Mouse (Mus musculus): ENCODE measurements around the gene Myo6.

Gene Myo6

DNA sequence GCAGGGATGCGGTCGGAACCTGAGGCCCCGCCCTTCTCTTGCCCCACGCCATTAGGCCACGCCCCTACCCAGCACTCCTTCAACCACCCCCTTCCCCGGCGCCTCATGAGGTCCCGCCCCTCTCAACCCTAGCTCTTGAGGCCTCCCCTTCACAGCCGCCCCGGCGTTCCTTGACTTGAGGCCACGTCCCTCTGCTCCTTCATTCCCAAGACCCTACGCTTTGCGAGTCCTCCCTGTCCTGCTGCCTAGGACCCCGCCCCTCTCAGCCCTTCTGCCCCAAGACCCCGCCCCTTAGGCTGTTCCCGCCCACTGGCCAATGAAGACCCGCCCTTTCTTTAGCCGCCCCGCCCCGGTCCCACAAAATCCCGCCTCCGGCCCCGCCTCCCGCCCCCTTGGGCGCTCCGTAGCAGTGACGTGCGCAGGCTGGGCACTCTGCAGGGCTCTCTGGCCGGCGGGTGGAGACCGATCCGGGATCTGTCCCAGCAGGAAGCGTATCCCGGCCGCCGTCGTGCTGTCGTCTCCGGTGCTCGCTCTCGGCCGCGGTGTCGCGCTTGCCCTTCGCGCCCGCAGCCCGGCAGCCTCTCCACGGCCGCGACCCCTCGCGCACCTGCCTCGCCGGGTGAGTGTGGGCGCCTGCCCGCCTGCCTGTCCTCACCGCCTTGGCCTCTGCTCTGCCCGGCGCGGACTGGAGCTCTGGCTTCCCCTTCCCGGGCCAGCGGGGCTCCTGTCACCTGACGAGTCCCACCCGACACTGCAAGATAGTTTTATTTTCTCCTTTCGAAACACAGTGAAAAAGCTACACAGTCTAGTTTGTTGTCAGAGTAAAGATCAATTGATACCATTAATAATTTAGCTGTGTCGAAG is at the start of gene Myo6:
TSS of gene Myo6 (plus strand) at position 421 of the 864 bp plus-strand sequence.
- DNase-seq (ENCODE audit: low spot score in 2 of 2), result peak; percentile 90

- no peak for DNase-seq (ENCODE audit: low spot score in 2 of 2)
Measured at GRCm38 (mm10) chr9:80145992-80146587, 18.7 kb upstream of the Myo6 start.

- DNase-seq (ENCODE audit: low spot score in 2 of 2), result no peak
Measured at GRCm38 (mm10) chr9:80149594-80149993, 15.2 kb upstream of the Myo6 start.

DNA sequence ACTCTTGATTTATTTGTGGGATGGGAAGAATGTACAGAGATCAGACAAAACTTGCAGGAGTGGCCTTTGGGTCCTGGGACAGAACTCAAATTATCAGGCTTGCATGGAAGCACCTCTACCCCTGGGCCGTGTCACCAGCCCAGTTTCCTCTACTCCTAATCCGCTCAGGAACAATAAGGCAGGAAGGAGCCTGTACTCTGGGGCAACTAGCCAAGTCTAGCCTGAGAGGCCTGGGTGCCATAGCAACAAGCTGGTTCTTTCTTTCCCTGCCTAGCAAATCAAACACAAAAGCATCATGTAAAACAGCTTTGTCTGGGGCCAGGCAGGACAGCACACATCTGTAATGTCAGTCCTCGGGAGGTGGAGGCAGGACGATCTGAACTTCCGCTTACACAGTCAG is 9.6 kb upstream of the Myo6 start:
- DNase-seq (ENCODE audit: low spot score in 2 of 2), result peak; percentile 34 to 45

- DNase-seq (ENCODE audit: low spot score in 2 of 2), result no peak
Measured at GRCm38 (mm10) chr9:80156780-80157179, 8.1 kb upstream of the Myo6 start.

DNA sequence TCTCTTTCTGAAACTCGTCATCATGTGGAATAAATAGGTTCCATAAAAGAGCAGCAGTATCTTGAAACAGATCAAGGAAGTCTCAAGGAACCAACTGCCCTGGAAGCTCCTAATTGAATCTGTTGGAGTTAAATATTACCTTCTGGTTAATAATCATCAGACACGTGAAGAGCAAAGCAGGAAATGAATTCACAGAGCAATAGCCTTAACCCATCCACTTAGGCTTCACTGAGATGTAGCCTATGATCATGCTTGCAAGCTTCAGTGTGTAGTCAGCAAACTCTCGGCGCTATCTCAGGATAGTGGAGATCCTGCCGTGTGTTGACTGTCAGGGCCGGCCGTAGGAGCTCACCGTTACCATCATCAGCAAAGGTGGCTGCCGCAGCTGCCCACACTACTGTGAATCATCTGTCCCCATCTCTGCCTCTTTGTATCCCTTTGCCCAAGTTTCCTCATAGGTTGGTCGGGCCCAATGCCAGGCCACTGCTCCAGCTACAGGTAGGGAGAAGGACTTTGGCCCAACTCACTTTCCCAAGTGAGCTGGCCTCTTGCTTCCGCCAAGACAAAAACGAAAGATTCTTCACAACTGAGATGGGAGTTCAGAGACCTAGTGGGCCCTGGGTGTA is 6.9 kb upstream of the Myo6 start:
- no peak for DNase-seq (ENCODE audit: low spot score in 2 of 2)

DNA sequence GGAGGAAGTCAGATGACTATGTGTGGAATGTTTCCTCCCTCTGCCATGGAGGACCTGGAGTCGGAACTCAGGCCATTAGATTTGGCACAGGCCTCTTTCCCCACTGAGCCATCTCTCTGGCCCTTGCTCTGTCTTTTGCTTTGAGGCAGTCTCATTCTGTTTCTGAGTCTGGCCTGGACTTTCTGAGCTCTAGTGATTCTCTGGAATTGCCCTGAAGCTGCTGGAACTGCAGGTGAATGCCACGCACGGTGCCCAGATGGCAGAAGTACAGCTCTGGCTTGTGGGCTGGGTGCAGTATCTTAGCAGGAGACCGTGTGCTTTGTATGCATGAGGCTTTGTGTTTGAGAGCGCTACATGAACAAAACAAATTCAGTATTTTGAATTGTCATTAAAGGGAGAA is 5.9 kb upstream of the Myo6 start:
- no peak for DNase-seq (ENCODE audit: low spot score in 2 of 2)

- no peak for DNase-seq (ENCODE audit: low spot score in 2 of 2)
Measured at GRCm38 (mm10) chr9:80161451-80161850, 3.4 kb upstream of the Myo6 start.

DNA sequence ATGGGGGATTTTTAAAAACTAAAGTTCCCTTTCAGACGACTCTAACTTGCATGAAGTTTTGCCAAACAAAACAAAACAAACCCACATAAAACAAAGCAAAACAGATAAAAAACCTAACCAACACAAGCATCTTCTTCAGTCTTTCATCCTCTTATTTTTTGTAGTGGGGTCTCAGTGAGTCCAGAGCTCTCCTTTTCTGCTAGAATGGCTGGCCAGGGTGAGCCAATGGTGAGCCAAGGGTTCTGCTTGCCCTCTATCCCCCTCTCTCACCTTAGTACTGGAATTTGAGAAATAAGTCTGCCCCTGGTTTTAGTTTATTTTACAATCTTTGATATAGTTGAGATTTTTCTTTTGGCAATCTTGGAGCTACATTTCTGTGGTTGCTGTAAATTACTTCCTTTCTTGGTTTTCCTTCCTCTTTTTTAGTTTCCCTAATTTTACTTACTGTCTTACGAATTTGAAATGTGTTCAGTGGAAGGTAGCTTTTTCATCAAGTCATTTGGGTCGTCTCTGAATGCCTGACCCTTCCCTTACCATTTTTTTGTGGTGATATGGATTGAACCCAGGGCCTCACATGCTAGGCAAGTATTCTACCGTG is 1.6 kb upstream of the Myo6 start:
- DNase-seq (ENCODE audit: low spot score in 2 of 2), result no peak

DNA sequence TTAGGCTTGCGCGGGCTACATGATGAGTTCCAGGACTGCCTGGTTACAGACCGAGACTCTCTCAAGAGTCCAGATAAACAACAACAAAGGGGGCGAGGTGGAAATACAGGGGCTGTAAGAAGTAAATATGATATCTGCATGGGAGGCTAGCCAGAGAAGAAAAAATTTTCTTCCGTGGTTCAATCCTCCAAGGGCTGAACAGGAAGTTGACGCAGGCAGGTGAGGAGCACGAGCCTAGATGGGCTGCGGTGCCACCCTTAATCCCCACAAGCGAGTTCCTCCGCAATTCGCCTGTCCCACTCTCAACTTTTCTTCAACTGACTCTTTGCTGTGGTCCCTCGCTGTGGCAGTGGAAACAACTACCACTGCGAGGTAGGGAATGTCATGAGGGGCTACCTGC is 640 bp upstream of the Myo6 start:
- no peak for DNase-seq (ENCODE audit: low spot score in 2 of 2)

- DNase-seq (ENCODE audit: low spot score in 2 of 2), result no peak
Measured at GRCm38 (mm10) chr9:80165690-80166089, 859 bp downstream of the Myo6 start.

GRCm38 (mm10) chr9:80166425-80166824 is 1.6 kb downstream of the Myo6 start:
- no peak for DNase-seq (ENCODE audit: low spot score in 2 of 2)

- no peak for DNase-seq (ENCODE audit: low spot score in 2 of 2)
Measured at GRCm38 (mm10) chr9:80167089-80167488, 2.3 kb downstream of the Myo6 start.

- DNase-seq (ENCODE audit: low spot score in 2 of 2), result no peak
Measured at GRCm38 (mm10) chr9:80169551-80169950, 4.7 kb downstream of the Myo6 start.

GRCm38 (mm10) chr9:80171241-80171640 is 6.4 kb downstream of the Myo6 start:
- no peak for DNase-seq (ENCODE audit: low spot score in 2 of 2)

DNA sequence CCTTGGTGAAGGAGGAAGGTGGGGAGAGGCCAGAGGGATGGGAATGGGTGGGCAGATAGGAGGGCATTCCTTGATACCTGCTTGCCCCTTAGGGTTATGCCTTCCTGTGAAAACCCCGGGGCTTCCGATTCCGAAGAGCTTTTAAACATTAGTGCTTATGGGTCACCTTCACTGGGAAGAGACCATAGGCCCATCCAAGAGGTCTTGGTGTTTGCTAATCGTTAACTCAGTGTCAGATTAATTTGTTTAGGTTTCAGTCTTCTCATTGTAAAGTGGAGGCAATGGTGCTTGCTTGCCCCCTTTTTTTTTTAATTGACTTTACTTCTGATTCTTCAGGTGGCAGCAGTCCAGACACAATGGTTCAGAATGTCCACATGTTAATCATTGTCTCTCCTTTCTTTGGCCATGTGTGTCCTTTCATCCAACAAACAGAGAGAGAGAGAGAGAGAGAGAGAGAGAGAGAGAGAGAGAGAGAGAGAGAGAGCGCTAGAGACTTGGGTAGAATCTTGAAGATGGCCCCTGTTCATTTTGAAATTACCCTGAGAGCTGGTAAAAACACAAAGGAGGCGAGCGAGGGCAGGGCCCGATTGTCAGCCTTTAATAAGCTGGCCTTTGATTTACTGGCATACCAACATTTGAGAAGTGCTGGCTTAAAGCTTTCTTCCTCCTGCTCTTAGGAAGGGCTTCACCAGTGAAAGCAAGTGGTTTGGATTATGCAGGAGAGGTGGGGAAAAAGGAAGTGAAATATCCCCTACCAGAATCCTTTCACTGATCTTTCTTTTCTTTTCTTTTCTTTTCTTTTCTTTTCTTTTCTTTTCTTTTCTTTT is 7.8 kb downstream of the Myo6 start:
- no peak for DNase-seq (ENCODE audit: low spot score in 2 of 2)

DNA sequence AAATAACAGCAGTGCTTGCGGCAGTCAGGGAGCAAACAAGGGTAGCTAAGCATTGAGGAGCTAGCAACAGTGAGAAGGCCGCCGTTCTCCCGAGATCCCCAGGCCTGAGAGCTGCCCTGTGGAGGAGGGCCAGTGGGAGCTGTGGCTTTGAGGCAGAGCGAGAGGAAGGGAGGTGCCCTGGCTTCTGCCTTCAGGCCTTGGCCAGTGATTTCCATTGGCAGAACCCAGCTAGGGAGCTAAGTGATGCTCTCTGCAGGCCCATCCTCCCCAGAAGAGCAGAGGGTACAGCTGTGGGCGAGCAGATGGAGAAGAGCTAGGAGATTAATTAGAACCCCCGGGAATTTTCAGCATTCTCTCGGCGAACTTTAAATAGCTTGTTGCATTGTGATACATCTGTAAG is 8.8 kb downstream of the Myo6 start:
- DNase-seq (ENCODE audit: low spot score in 2 of 2), result peak in 1 of 2 experiments; percentile 18

- no peak for DNase-seq (ENCODE audit: low spot score in 2 of 2)
Measured at GRCm38 (mm10) chr9:80176696-80177478, 12.1 kb downstream of the Myo6 start.

- DNase-seq (ENCODE audit: low spot score in 2 of 2), result no peak
Measured at GRCm38 (mm10) chr9:80178670-80179069, 13.8 kb downstream of the Myo6 start.

DNA sequence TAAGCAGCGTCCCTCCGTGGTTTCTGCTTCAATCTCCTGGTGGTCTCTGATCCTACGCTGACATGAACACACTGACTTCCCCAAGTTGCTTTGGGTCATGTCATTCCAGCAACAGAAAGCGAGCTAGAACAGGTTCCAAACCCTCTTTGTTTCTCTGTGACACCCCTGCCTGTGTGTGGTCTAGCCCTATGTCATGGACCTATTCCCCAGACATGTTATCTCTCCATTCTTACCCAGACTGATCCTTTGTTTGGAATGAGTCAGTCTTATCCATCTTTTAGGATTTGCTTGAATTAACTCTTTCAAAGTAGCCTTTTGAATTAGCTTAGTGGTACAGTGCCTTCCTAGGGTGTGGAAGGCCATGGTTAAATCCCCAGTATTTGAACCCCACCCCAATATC is 14.9 kb downstream of the Myo6 start:
- DNase-seq (ENCODE audit: low spot score in 2 of 2), result no peak

- DNase-seq (ENCODE audit: low spot score in 2 of 2), result no peak
Measured at GRCm38 (mm10) chr9:80180771-80181170, 15.9 kb downstream of the Myo6 start.

Data from right cerebral cortex, postnatal 36 days (tissue).